Mouse (Mus musculus) G1E (cell line): ENCODE data around the gene Ddi2.

Source experiments
- CTCF ChIP-seq: IDR thresholded peaks from 2 replicates; pipeline ENCODE4 v1.5.1; 2012; ENCODE audit warnings: low read depth, low read length, inconsistent platforms, mixed read lengths
- GATA1 ChIP-seq: IDR thresholded peaks from 2 replicates; pipeline ENCODE4 v1.6.1; 2012; ENCODE audit warnings: borderline replicate concordance, low read length, inconsistent platforms, mixed read lengths
- POLR2AphosphoS5 ChIP-seq: IDR thresholded peaks from 2 replicates; pipeline ENCODE4 v1.6.1; 2012; ENCODE audit warnings: low read depth, low read length, inconsistent platforms; ENCODE audit not compliant: insufficient replicate concordance
- TAL1 ChIP-seq: conservative IDR thresholded peaks from 2 replicates; pipeline ENCODE4 v1.6.1; 2012; ENCODE audit warnings: low read depth, low read length, inconsistent platforms, mixed read lengths

DNA sequence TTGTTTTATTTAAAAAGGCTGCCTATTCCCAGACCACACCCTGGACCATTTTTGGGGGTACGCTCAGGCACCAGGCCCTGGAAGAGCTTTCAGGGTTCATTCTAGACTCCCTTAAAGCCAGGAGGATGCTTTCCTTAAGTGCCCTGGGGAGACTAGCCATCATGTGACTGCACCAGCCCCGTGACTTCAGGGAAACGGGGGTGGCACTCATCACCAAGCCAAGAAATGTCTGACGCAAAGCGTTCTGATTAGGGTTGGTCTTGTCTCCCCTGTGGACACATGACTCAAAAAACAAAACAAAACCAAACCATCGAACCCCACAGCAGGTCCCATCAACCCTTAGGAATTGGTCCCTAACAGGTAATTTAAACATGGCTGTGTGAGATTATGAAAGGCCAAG lies 71.9 kb downstream of the Ddi2 start:
- TF ChIP-seq CTCF (no peak), TAL1 (no peak), GATA1 (no peak), POLR2AphosphoS5 (no peak)
